Mouse (Mus musculus): Measurements from ENCODE around the gene Hsf2bp.

Gene Hsf2bp

GRCm38 (mm10) chr17:31983491-31983890 is 52.7 kb downstream of the Hsf2bp start:
- peak; percentile 73 for DNase-seq (ENCODE audit: low read depth, low spot score)

GRCm38 (mm10) chr17:31982326-31983190 is 53.6 kb downstream of the Hsf2bp start:
- peak; percentile 99 for DNase-seq (ENCODE audit: low read depth, low spot score)

- DNase-seq (ENCODE audit: low read depth, low spot score), result peak; percentile 91
These were observed 56.3 kb downstream of the Hsf2bp start for GRCm38 (mm10) chr17:31979888-31980287.

- DNase-seq (ENCODE audit: low read depth, low spot score), result no peak
These were observed 59.0 kb downstream of the Hsf2bp start for GRCm38 (mm10) chr17:31977131-31977530.

DNA sequence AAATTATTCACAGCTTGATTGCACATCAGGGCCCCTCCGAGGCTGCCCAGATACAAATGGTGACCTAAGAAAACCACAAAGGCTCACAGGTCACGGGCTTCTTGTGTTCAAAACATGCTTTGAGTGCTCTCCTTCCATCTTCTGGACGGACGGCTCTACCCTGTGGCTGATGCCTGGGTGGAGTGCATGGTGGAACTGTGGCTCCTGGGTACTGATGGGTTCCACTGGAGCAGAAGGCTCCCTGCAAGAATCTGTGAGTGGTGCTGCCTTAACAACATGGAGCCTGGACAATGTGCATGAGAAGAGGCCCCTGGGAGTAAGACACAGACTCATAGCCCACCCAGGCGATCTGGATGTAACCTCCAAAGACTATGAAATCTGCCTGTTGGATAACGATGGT is 59.6 kb downstream of the Hsf2bp start:
- no peak for DNase-seq (ENCODE audit: low read depth, low spot score)

DNA sequence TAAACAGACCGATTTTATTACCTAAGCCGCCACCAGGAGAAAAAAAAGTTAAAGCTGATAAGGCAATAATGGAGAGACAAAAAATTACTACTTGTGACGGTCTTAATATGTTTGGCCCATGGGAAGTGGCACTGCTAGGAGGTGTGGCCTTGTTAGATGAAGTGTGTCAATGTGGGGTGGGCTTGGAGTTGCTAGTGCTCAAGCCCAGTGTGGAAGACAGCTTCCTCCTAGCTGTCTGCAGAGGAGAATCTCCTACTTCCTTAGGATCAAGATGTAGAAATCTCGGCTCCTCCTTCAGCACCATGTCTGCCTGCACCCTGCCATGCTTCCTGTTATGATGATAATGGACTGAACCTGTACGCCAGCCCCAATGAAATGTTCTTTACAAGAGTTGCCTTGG is 61.5 kb downstream of the Hsf2bp start:
- DNase-seq (ENCODE audit: low read depth, low spot score), result no peak

- no peak for DNase-seq (ENCODE audit: low read depth, low spot score)
These were observed 62.4 kb downstream of the Hsf2bp start for GRCm38 (mm10) chr17:31973664-31974230.

DNA sequence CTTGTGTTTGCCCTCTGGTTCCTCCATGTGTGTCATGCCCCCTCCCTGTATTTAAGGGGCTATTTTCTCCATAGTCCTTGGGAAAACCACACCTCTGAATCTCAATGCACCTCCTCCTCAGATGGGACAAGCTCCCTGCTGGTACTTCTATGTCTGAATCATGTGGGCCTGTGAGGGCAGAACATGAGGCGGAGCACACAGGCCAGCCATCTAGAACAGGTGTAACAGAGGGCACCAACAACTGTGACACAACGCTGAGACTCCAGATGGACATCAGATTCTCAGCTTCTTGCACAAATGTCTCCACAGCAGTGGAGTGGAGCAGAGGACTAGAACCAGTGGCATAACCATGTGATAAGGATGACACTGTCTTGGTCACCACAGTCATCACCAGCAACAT is 65.3 kb downstream of the Hsf2bp start:
- no peak for DNase-seq (ENCODE audit: low read depth, low spot score)

DNA sequence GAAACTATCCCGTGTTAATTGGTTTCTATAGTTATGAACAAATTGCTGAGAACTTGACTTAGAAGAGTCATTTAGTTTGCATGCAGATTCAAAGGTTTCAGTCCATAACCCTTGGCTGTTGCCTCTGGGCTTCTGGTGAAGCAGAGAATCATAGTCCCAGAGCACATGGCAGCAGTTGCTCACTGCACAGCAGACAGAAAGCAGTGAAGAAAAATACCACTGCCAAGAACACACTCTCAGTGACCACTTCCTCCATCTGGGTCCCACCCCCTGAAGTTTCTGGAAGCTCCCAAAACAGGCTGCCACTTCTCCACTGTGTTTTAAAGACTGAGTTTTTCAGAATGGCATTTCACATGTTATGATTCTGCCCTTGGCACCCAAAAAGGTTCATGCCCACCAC is 67.3 kb downstream of the Hsf2bp start:
- DNase-seq (ENCODE audit: low read depth, low spot score), result no peak

- DNase-seq (ENCODE audit: low read depth, low spot score), result no peak
These were observed 68.8 kb downstream of the Hsf2bp start for GRCm38 (mm10) chr17:31967311-31967710.

DNA sequence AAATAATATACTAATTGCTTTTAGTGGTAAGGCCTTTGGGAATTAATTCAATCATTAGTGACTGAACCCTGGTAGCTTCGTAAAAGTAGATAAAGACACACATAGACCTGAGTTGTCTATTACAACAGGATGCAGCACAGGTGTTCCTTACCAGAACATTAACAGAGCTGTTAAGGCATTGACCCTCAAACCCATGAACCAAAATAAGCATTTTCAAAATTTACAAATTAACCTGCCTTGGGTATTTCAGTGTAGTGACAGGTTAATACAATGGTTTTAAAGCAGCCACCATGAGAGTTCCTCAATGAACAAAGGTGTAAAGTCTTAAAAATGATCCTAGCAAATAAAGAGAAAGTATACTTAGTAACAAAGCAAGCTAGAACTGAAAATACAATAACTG is 69.6 kb downstream of the Hsf2bp start:
- DNase-seq (ENCODE audit: low read depth, low spot score), result no peak

DNA sequence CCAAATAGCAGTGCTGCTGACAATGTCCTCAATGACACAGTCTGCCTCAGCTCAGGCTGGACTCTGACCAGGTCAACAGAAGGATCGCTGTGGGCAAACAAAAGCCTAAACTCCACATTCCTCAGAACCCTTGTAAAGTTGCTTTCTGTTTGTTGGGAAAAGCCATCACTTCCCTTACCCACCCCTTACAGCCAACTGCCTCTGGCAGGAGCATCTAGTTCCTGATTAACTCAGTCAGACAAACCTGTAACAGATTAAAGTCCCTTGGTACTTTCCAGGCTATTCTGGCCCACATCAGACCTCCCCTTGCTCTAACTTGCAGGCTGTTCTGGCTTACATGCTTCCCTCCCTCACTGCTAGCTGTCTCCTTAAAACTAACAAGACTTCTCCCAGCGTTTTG is 70.5 kb downstream of the Hsf2bp start:
- DNase-seq (ENCODE audit: low read depth, low spot score), result peak; percentile 86

- no peak for DNase-seq (ENCODE audit: low read depth, low spot score)
These were observed 73.2 kb downstream of the Hsf2bp start for GRCm38 (mm10) chr17:31962930-31963329.

DNA sequence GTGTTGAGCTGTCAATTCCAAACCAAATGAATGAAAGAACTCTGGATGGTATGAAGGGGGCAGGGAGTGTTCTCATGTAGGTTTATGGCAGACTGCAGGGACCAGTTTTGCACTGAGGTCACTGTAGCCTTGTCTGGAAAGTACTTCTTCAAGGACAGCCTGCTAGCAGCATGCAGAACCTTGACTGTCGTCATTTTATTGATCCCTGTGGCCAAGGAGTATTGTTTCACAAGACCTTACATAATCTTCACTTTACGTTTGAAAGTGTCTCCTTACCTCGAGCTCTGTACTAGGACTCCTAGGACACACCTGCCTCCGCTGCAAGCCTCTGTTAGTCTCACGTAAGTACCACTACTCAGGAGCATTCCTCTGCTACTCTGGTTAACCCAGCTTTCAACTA is 73.9 kb downstream of the Hsf2bp start:
- DNase-seq (ENCODE audit: low read depth, low spot score), result no peak

DNA sequence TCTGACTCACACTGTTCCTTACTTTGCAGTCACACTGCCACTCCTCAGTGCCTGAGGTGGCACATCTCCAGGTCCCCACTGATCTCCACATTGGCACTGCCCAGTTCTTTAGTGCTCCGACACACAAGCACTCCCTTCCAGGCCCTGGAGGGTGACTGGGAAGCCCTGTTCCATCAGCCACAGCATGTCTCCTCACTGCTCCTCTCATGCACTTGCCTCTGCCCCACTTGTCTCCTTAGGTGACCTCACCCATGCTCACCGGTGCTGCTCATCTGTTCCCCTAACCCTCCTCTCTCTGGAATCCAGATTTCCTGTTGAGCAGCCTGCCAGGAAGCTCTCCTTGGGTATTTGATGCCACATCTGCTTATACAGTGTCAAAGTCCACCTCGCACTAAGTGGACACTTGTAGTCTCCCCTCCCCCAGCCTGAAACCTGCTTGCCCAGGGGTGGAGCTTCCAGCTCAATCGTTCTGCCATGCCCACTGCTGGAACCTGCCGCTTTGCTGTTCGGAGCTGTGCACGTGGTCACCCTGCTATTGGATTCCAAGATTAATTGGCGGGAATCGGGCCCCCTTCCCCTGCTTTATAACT is 81.5 kb downstream of the Hsf2bp start:
- DNase-seq (ENCODE audit: low read depth, low spot score), result no peak

DNA sequence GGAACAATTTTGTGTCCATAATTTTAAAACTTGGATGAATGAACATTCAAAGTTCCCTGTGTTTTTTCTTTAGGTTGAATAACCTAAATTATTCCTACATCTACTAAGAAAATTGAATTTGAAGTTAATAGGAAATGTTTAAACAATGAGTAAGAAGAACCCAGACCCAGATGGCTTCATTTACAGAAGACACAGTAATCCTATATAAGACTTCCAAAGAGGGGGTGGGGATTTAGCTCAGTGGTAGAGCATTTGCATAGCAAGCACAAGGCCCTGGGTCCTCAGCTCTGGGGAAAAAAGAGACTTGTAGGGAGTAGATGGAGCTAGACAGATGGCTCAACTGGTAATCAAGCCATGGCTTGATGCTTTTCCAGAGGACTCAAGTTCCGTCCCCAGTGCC is 87.1 kb downstream of the Hsf2bp start:
- peak; percentile 45 for DNase-seq (ENCODE audit: low read depth, low spot score)

DNA sequence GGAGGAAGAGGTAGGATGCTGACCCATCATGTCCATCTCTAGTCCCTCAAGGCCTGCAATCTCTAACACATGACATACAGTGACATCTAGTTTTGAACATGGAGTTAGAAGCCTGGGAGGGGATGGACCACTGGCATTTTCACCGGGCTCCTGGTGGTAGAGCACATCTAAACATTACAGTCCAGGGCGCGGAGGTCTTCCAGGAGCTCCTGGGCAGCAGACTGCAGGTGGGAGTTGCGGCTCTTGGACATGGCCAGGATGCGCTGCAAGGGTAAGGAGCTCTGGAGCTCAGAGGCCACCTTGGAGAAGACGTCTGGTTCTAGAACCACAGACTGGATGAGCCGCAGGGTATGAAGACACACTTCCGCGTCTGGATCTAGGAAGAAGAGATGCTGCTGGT is 89.7 kb downstream of the Hsf2bp start:
- DNase-seq (ENCODE audit: low read depth, low spot score), result no peak

GRCm38 (mm10) chr17:31943881-31944539 is 92.1 kb downstream of the Hsf2bp start:
- peak; percentile 82 for DNase-seq (ENCODE audit: low read depth, low spot score)

DNA sequence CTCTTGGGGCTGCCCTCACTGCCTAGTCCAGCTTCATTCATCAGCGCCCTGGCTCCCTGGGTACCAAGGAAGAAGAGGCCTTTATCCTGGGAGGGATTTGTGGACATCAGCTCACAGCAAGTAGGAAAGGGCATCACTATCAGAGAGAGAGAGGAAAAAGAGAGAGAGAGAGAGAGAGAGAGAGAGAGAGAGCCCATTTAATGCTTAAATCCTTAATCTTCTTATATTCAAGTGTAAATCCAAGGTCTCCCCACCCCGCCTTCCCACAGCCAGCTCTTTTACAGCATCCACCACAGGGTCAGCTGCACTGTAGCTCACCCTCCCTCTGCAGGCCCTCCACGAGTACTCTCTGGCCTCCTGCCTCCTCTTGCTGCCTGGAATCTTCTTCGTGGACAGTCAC is 94.5 kb downstream of the Hsf2bp start:
- no peak for DNase-seq (ENCODE audit: low read depth, low spot score)

GRCm38 (mm10) chr17:31940607-31941006 is 95.5 kb downstream of the Hsf2bp start:
- DNase-seq (ENCODE audit: low read depth, low spot score), result no peak

DNA sequence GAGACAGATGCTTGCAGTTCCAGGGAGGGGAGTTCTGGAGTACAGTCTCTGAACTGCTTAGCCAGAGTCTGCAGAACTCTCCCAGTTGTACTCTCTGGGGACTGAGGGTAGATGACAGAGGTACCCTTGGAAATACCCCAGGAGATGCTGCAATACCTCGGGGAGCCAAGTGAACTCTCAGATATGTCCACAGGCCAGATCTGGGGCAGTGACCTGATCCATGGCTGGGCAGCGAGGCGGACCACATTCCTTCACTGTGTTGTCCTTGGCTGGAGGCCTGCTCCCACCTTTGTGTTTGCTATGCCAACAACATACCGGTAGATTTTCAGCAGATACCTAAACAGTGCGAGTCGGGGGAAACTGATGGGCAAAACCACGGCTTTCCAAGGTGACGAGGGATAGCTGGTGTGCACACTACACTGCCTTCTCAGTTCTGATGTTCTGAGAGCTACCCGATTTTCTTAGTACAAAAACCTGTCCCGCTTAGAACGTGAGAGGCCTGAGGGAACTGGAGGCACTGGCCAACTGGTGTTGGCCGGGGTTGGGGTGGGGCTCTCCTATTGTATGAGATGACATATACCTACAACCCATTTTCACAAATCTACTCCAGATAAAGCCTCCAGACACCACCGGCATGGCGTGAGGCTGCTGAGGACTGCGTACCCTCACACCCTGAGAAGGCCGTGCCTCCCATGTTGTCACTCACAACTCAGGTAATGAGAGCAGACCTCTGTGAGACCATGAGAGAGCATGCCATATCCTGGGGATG is 96.7 kb downstream of the Hsf2bp start:
- peak; percentile 73 for DNase-seq (ENCODE audit: low read depth, low spot score)
